Mouse (Mus musculus): Measurements from ENCODE around the gene Mum1l1. TPM values are rescaled to one million over a fixed set of nuclear protein-coding genes. Genes with fewer than 3 reads are reported as not detected.
"Not testable (repeated sequence)": the region's sequence is repeated elsewhere in the genome, so short reads cannot be mapped to it uniquely, and the experiment has no call there.

Gene Mum1l1
- 1 to 10 TPM; 1.7 to 2.2 TPM for total RNA-seq (2021)

- peak; percentile 67 to 69 for DNase-seq
- intact Hi-C loops (cut with DNase I), result no loop called here
These were observed at the start of gene Mum1l1 for GRCm38 (mm10) chrX:139209829-139210225. Mum1l1 (plus strand) TSS chrX:139210042.

GRCm38 (mm10) chrX:139178928-139179327 is 30.9 kb upstream of the Mum1l1 start, which contains the start of gene 4933428M09Rik:
4933428M09Rik (plus strand) TSS chrX:139179228.
- no peak for DNase-seq
- intact Hi-C loops (cut with DNase I), result no loop called here

- DNase-seq; intact Hi-C loops (cut with DNase I): not testable (repeated sequence)
These were observed 18.3 kb upstream of the Mum1l1 start for GRCm38 (mm10) chrX:139191506-139191905.

GRCm38 (mm10) chrX:139194572-139195279 is 15.1 kb upstream of the Mum1l1 start:
- intact Hi-C loops (cut with DNase I), result no loop called here
- DNase-seq, result no peak

GRCm38 (mm10) chrX:139209191-139209828 is 532 bp upstream of the Mum1l1 start:
- intact Hi-C loops (cut with DNase I); DNase-seq: not testable (repeated sequence)

- intact Hi-C loops (cut with DNase I), result no loop called here
These were observed 4.9 kb downstream of the Mum1l1 start for GRCm38 (mm10) chrX:139214765-139215164.

GRCm38 (mm10) chrX:139216409-139216808 is 6.6 kb downstream of the Mum1l1 start:
- intact Hi-C loops (cut with DNase I), result no loop called here
- no peak for DNase-seq

More at GRCm38 (mm10) chrX:139214765-139215164, 4.9 kb downstream of the Mum1l1 start:
- no peak for DNase-seq

GRCm38 (mm10) chrX:139216991-139217593 is 7.2 kb downstream of the Mum1l1 start:
- intact Hi-C loops (cut with DNase I), result no loop called here
- peak; percentile 14 to 22 for DNase-seq

- intact Hi-C loops (cut with DNase I), result no loop called here
- DNase-seq, result no peak
These were observed 7.9 kb downstream of the Mum1l1 start for GRCm38 (mm10) chrX:139217776-139218175.

- peak; percentile 23 to 56 for DNase-seq
- intact Hi-C loops (cut with DNase I), result no loop called here
These were observed 9.2 kb downstream of the Mum1l1 start for GRCm38 (mm10) chrX:139219017-139219416.

- DNase-seq, result no peak
- intact Hi-C loops (cut with DNase I), result no loop called here
These were observed 11.0 kb downstream of the Mum1l1 start for GRCm38 (mm10) chrX:139220830-139221229.

GRCm38 (mm10) chrX:139221893-139222292 is 12.1 kb downstream of the Mum1l1 start:
- DNase-seq, result no peak
- intact Hi-C loops (cut with DNase I), result no loop called here

- intact Hi-C loops (cut with DNase I), result no loop called here
- DNase-seq, result peak; percentile 42 to 53
These were observed 21.3 kb downstream of the Mum1l1 start for GRCm38 (mm10) chrX:139231143-139231542.

- DNase-seq, result peak in 1 of 2 experiments; percentile 2
- intact Hi-C loops (cut with DNase I), result no loop called here
These were observed 37.5 kb downstream of the Mum1l1 start for GRCm38 (mm10) chrX:139247294-139247693.

- intact Hi-C loops (cut with DNase I), result no loop called here
- DNase-seq, result no peak
These were observed 47.2 kb downstream of the Mum1l1 start for GRCm38 (mm10) chrX:139257072-139257471.

GRCm38 (mm10) chrX:139281966-139282365 is 72.1 kb downstream of the Mum1l1 start:
- DNase-seq, result no peak
- intact Hi-C loops (cut with DNase I), result no loop called here

Other genes starting within 250 kb of the Mum1l1 start
- not detected for gene Serpina7, start 124.8 kb upstream of the Mum1l1 start, total RNA-seq (2021)
- gene 4930513O06Rik, start 123.8 kb upstream of the Mum1l1 start, total RNA-seq (2021), result not detected
- gene 4933428M09Rik, start 30.8 kb upstream of the Mum1l1 start, total RNA-seq (2021), result not detected
- not detected for gene Trap1a, start 123.6 kb downstream of the Mum1l1 start, total RNA-seq (2021)